Mouse (Mus musculus) midbrain, postnatal 0 days (tissue): ENCODE data around the gene Sacs. TPM values are rescaled to one million over a fixed set of nuclear protein-coding genes. Genes with fewer than 3 reads are reported as not detected.

ENCODE experiments used
- ATAC-seq: fragments of 200-750 bp; cut with Nextera tagmentation; 2 replicates; pipeline ENCODE4 v1.8.0; 2017; ENCODE audit warnings: moderate number of reproducible peaks, mild to moderate bottlenecking, moderate TSS enrichment, moderate library complexity; ENCODE audit not compliant: low FRiP score
- DNase-seq: peaks from one replicate; pipeline ENCODE4 v3.0.0-alpha.2; 2015; ENCODE audit warnings: low spot score
- H3K27ac ChIP-seq: fragments of 300-500 bp; sonication (generic); 2 replicates; pipeline ENCODE4 v1.5.1; 2014; ENCODE audit warnings: low read depth, mild to moderate bottlenecking, low read length, mixed read lengths
- H3K27me3 ChIP-seq: fragments of 300-500 bp; sonication (generic); 2 replicates; pipeline ENCODE4 v1.6.1; 2014; ENCODE audit warnings: low read length, control low read depth, mixed read lengths; ENCODE audit not compliant: insufficient read depth
- H3K36me3 ChIP-seq: fragments of 300-500 bp; sonication (generic); 2 replicates; pipeline ENCODE4 v1.6.1; 2014; ENCODE audit warnings: low read length, control low read depth, mixed read lengths; ENCODE audit not compliant: insufficient read depth
- H3K4me1 ChIP-seq: fragments of 300-500 bp; sonication (generic); 2 replicates; pipeline ENCODE4 v1.6.1; 2014; ENCODE audit warnings: mild to moderate bottlenecking, control low read depth, antibody characterized with exemption, low read length, mixed read lengths; ENCODE audit not compliant: insufficient read depth
- H3K4me2 ChIP-seq: fragments of 300-500 bp; sonication (generic); 2 replicates; pipeline ENCODE4 v1.6.1; 2014; ENCODE audit warnings: low read depth, mild to moderate bottlenecking, low read length, mixed read lengths; ENCODE audit not compliant: poor library complexity, severe bottlenecking
- H3K4me3 ChIP-seq: fragments of 300-500 bp; sonication (generic); 2 replicates; pipeline ENCODE4 v1.5.1; 2014; ENCODE audit warnings: low read depth, mild to moderate bottlenecking, low read length, moderate library complexity
- H3K9ac ChIP-seq: fragments of 300-500 bp; sonication (generic); replicated peaks from 2 replicates; pipeline ENCODE4 v1.6.1; 2014; ENCODE audit warnings: mild to moderate bottlenecking, low read length, moderate library complexity, mixed read lengths; ENCODE audit not compliant: poor library complexity, severe bottlenecking
- H3K9me3 ChIP-seq: fragments of 300-500 bp; sonication (generic); 2 replicates; pipeline ENCODE4 v1.6.1; 2016; ENCODE audit warnings: low read length, control low read depth
- CTCF ChIP-seq: IDR thresholded peaks from 2 replicates; pipeline ENCODE4 v1.5.1; 2016; ENCODE audit warnings: antibody characterized with exemption, mild to moderate bottlenecking
- WGBS: fragments of 180-500 bp; shearing (Covaris S2); extraction: QIAGEN DNeasy Blood & Tissue Kit; methylation state at CpG from one replicate; pipeline ENCODE4 v1.1.7; 2014; 5-methylcytosine and 5-hydroxymethylcytosine counted together
- polyA plus RNA-seq: library from polyadenylated mRNA; unstranded; fragments of >200 nt; fragmentation: Nextera tagmentation; extraction: Ambion mirVana; gene quantifications from 2 replicates; pipeline ENCODE4 v1.2.1, GENCODE M21; 2015
- total RNA-seq: library from RNA; depleted of rRNA; stranded (reverse); fragments of >200 nt; gene quantifications from 2 replicates; pipeline ENCODE4 v1.2.3, GENCODE M21; 2014; rRNA removed

Sacs gene
- total and polyA plus RNA-seq, 2 experiments from 2014 or later, result 5.8 to 42.0 TPM

DNA sequence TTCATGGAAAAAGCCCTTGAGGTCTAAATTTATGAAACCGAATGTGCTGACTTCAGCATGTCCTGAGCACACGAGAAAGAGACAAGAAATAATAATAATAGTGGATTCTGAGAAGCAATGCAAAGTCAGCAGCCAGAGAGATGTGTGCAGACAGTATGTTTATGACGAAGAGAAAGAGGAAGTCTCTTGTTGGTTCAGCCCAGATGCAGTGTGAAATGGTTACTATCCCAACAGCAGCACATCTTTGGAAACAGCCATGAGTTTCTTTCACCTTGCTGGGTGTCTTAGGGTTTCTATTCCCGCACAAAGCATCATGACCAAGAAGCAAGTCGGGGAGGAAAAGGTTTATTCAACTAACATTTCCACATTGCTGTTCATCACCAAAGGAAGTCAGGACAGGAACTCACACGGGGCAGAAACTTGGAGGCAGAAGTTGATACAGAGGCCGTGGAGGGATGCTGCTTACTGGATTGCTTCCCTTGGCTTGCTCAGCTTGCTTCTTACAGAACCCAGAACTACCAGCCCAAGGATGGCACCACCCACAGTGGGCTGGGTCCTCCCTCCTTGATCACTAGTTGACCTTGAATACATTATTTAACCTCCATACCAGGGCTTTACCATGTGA is 140.5 kb downstream of the Sacs start:
- H3K27ac ChIP-seq, result no peak overlapping the region
- no peak overlapping the region for H3K4me3 ChIP-seq
- DNase-seq (no peak), ATAC-seq (no peak)
- H3K9me3 ChIP-seq, result no peaks in the 10 kb centered on the region
- no peaks in the 10 kb centered on the region; the same call in 1 of the 2 replicates for H3K4me1 ChIP-seq
- peaks cover 16% of the 10 kb centered on the region for H3K27me3 ChIP-seq
- H3K4me2 ChIP-seq, result no peak overlapping the region
- no peak for TF ChIP-seq CTCF
- 80% methylated on average over 7 of the region's 7 CpGs for WGBS
- no peaks in the 10 kb centered on the region for H3K36me3 ChIP-seq
- H3K9ac ChIP-seq, result no peak overlapping the region

DNA sequence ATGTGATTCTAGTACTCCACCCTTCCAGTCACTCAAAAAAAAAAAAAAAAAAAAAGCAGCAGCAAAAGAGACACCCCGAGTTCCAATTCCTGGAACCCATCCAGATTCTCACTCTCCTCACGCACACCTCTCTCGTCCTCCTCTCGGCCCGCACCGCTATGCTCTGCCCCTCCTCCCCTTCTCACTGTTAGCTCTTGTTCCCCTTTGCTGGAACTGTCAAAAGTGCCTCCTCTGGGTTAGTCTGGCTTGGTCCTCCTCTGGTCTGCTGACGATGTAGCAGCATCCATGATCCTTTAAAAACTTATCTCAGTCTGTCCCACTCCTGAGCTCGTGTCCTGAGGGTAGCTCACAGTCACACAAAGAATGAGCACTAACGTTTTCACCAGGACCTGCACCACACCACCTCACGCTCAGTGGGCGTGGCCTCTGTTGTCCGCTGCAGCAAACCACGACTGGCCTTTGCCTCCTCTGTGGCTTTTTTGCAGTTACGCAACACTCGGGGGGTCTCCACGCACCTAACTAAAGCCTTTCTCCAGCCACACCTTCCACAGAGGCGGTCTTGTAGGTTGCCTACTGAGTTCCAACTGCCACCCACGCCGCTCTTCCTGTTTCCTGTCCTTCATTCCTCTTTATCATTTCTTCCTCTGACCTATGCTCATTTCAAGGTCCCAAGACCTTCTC is 150.5 kb downstream of the Sacs start:
- no peak for ATAC-seq
- no peak overlapping the region for H3K4me3 ChIP-seq
- H3K9me3 ChIP-seq, result no peaks in the 10 kb centered on the region
- H3K9ac ChIP-seq, result no peak overlapping the region
- H3K27me3 ChIP-seq, result no peaks in the 10 kb centered on the region
- TF ChIP-seq CTCF, result no peak
- DNase-seq, result no peak
- no peaks in the 10 kb centered on the region for H3K4me1 ChIP-seq
- H3K36me3 ChIP-seq, result no peaks in the 10 kb centered on the region
- H3K4me2 ChIP-seq, result no peak overlapping the region
- 73% methylated on average over 19 of the region's 19 CpGs for WGBS
- no peak overlapping the region for H3K27ac ChIP-seq

Other genes with a start within 250 kb of the Sacs start
- 42.9 and 50.3 TPM in 2 replicates for gene Tnfrsf19, start 92.0 kb upstream of the Sacs start, total RNA-seq
- 29.5 and 32.3 TPM in 2 replicates for gene Tnfrsf19, start 92.0 kb upstream of the Sacs start, polyA plus RNA-seq
- 0.11 TPM in 1 of 2 replicates, not detected in the other for gene Sgcg, start 120.0 kb downstream of the Sacs start, total RNA-seq
- 0.18 and 0.36 TPM in 2 replicates for gene Sgcg, start 120.0 kb downstream of the Sacs start, polyA plus RNA-seq
- 0.14 TPM in 1 of 2 replicates, not detected in the other for gene Arl11, start 171.3 kb downstream of the Sacs start, total RNA-seq
- gene Arl11, start 171.3 kb downstream of the Sacs start, polyA plus RNA-seq, result 0.55 and 0.63 TPM in 2 replicates
- 3.4 and 4.2 TPM in 2 replicates for gene Ebpl, start 222.0 kb downstream of the Sacs start, total RNA-seq
- gene Ebpl, start 222.0 kb downstream of the Sacs start, polyA plus RNA-seq, result 8.8 and 9.0 TPM in 2 replicates